Mouse (Mus musculus): Measurements from ENCODE around the gene Cep128. TPM values are rescaled to one million over a fixed set of nuclear protein-coding genes. Genes with fewer than 3 reads are reported as not detected.

The Cep128 gene
- polyA plus RNA-seq, 1 experiment = 5.4 TPM

- Histone ChIP-seq H3K27me3 (ENCODE audit: control insufficient read depth, insufficient read depth, insufficient read length) (no peaks in the 10 kb centered on the region), H3K79me2 (ENCODE audit: control insufficient read depth, insufficient read depth) (no peaks in the 10 kb centered on the region), H3K36me3 (ENCODE audit: control insufficient read depth, insufficient read depth) (peaks cover 6% of the 10 kb centered on the region), H3K4me3 (ENCODE audit: insufficient read depth, poor library complexity, severe bottlenecking) (no peak overlapping the region), H3K79me3 (ENCODE audit: low read depth) (no peaks in the 10 kb centered on the region), H3ac (ENCODE audit: control insufficient read depth, insufficient read length, low read depth) (no peak overlapping the region)
- TF ChIP-seq MYOD1 (IDR thresholded peaks at IDR 0.05; ENCODE audit: control insufficient read depth, insufficient read length, low read depth) (no peak), USF1 (IDR thresholded peaks at IDR 0.05; ENCODE audit: low read depth) (no peak), MYOG (IDR thresholded peaks at IDR 0.05; ENCODE audit: control insufficient read depth, extremely low read depth, insufficient read length) (no peak), FOSL1 (IDR thresholded peaks at IDR 0.05; ENCODE audit: insufficient read depth, low read length, poor library complexity, severe bottlenecking) (no peak), MAX (IDR thresholded peaks at IDR 0.05) (no peak), CTCF (IDR thresholded peaks at IDR 0.05; ENCODE audit: control insufficient read depth, insufficient read depth, insufficient read length) (no peak), CEBPB (IDR thresholded peaks at IDR 0.05; ENCODE audit: low read depth) (no peak)
These were observed 129.4 kb downstream of the Cep128 start for GRCm38 (mm10) chr12:91254831-91255230.

DNA sequence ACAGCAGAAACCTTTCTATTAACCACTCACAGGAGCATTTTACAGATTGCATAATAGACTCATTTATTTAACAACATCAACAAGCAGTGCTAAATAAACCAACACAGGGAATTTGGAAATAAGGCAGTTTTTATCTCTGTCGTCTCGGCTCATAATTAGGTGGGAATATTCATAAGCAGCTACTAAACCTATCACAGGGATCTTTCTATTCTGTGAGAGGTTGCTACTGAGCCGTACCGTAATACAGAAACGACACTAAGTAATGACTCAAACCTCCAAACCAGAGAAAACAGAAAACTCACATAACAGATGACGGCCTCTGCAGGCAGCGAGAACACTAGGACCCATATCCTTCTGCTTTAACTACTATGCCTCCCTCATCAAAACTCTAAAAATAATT lies 163.6 kb downstream of the Cep128 start:
- no peak overlapping the region for H3K4me3 ChIP-seq (ENCODE audit: insufficient read depth, poor library complexity, severe bottlenecking)
- H3ac ChIP-seq (ENCODE audit: control insufficient read depth, insufficient read length, low read depth) = no peak overlapping the region
- no peaks in the 10 kb centered on the region for H3K27me3 ChIP-seq (ENCODE audit: control insufficient read depth, insufficient read depth, insufficient read length)
- H3K79me3 ChIP-seq (ENCODE audit: low read depth) = no peaks in the 10 kb centered on the region
- no peaks in the 10 kb centered on the region for H3K79me2 ChIP-seq (ENCODE audit: control insufficient read depth, insufficient read depth)
- no peak for TF ChIP-seq FOSL1 (IDR thresholded peaks at IDR 0.05; ENCODE audit: insufficient read depth, low read length, poor library complexity, severe bottlenecking)
- TF ChIP-seq CTCF (IDR thresholded peaks at IDR 0.05; ENCODE audit: control insufficient read depth, insufficient read depth, insufficient read length) = no peak
- no peaks in the 10 kb centered on the region for H3K36me3 ChIP-seq (ENCODE audit: control insufficient read depth, insufficient read depth)

DNA sequence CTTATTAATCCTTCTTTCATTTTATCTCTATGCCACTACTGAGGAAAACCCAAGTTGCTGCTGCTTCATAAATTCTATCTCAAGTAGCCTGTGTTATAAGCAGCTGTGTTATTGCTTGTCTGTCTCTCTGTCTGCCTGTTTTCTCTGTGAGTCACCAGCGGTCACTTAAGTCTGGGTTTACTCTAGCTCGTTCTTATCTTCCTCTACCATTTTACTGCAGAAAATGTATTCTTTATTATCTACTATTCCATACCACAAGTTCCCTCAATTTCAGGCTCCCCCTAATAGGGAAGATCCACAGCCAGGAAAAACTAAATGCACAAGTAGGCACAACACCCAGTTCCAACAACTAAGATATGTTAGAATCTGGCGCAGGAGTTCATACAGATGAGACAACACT lies 178.7 kb downstream of the Cep128 start:
- Histone ChIP-seq H3ac (ENCODE audit: control insufficient read depth, insufficient read length, low read depth) (no peak overlapping the region), H3K79me3 (ENCODE audit: low read depth) (no peaks in the 10 kb centered on the region), H3K79me2 (ENCODE audit: control insufficient read depth, insufficient read depth) (no peaks in the 10 kb centered on the region), H3K27me3 (ENCODE audit: control insufficient read depth, insufficient read depth, insufficient read length) (no peaks in the 10 kb centered on the region), H3K4me3 (ENCODE audit: insufficient read depth, poor library complexity, severe bottlenecking) (no peak overlapping the region), H3K36me3 (ENCODE audit: control insufficient read depth, insufficient read depth) (no peaks in the 10 kb centered on the region)
- TF ChIP-seq CEBPB (IDR thresholded peaks at IDR 0.05; ENCODE audit: low read depth) = no peak

GRCm38 (mm10) chr12:91204330-91204729 lies 179.9 kb downstream of the Cep128 start:
- no peak for TF ChIP-seq MYOD1 (IDR thresholded peaks at IDR 0.05; ENCODE audit: control insufficient read depth, insufficient read length, low read depth)
- TF ChIP-seq CTCF (IDR thresholded peaks at IDR 0.05; ENCODE audit: control insufficient read depth, insufficient read depth, insufficient read length) = no peak
- no peak for TF ChIP-seq MAX (IDR thresholded peaks at IDR 0.05)
- TF ChIP-seq MYOG (IDR thresholded peaks at IDR 0.05; ENCODE audit: control insufficient read depth, extremely low read depth, insufficient read length) = no peak
- TF ChIP-seq USF1 (IDR thresholded peaks at IDR 0.05; ENCODE audit: low read depth) = no peak
- TF ChIP-seq CEBPB (IDR thresholded peaks at IDR 0.05; ENCODE audit: low read depth) = no peak
- TF ChIP-seq FOSL1 (IDR thresholded peaks at IDR 0.05; ENCODE audit: insufficient read depth, low read length, poor library complexity, severe bottlenecking) = no peak
- Histone ChIP-seq H3K79me3 (ENCODE audit: low read depth) (no peaks in the 10 kb centered on the region), H3K36me3 (ENCODE audit: control insufficient read depth, insufficient read depth) (no peaks in the 10 kb centered on the region), H3K27me3 (ENCODE audit: control insufficient read depth, insufficient read depth, insufficient read length) (no peaks in the 10 kb centered on the region), H3ac (ENCODE audit: control insufficient read depth, insufficient read length, low read depth) (no peak overlapping the region), H3K79me2 (ENCODE audit: control insufficient read depth, insufficient read depth) (no peaks in the 10 kb centered on the region), H3K4me3 (ENCODE audit: insufficient read depth, poor library complexity, severe bottlenecking) (no peak overlapping the region)

GRCm38 (mm10) chr12:91202496-91202895 lies 181.7 kb downstream of the Cep128 start:
- H3K79me3 ChIP-seq (ENCODE audit: low read depth) = no peaks in the 10 kb centered on the region
- H3K4me3 ChIP-seq (ENCODE audit: insufficient read depth, poor library complexity, severe bottlenecking) = no peak overlapping the region
- no peak for TF ChIP-seq CTCF (IDR thresholded peaks at IDR 0.05; ENCODE audit: control insufficient read depth, insufficient read depth, insufficient read length)
- no peak for TF ChIP-seq MAX (IDR thresholded peaks at IDR 0.05)
- no peak for TF ChIP-seq CEBPB (IDR thresholded peaks at IDR 0.05; ENCODE audit: low read depth)
- no peak for TF ChIP-seq MYOG (IDR thresholded peaks at IDR 0.05; ENCODE audit: control insufficient read depth, extremely low read depth, insufficient read length)
- TF ChIP-seq FOSL1 (IDR thresholded peaks at IDR 0.05; ENCODE audit: insufficient read depth, low read length, poor library complexity, severe bottlenecking) = no peak
- no peak for TF ChIP-seq MYOD1 (IDR thresholded peaks at IDR 0.05; ENCODE audit: control insufficient read depth, insufficient read length, low read depth)
- no peak for TF ChIP-seq USF1 (IDR thresholded peaks at IDR 0.05; ENCODE audit: low read depth)
- H3K36me3 ChIP-seq (ENCODE audit: control insufficient read depth, insufficient read depth) = no peaks in the 10 kb centered on the region
- no peaks in the 10 kb centered on the region for H3K27me3 ChIP-seq (ENCODE audit: control insufficient read depth, insufficient read depth, insufficient read length)
- H3K79me2 ChIP-seq (ENCODE audit: control insufficient read depth, insufficient read depth) = no peaks in the 10 kb centered on the region
- H3ac ChIP-seq (ENCODE audit: control insufficient read depth, insufficient read length, low read depth) = no peak overlapping the region

- no peaks in the 10 kb centered on the region for H3K79me2 ChIP-seq (ENCODE audit: control insufficient read depth, insufficient read depth)
- no peak overlapping the region for H3ac ChIP-seq (ENCODE audit: control insufficient read depth, insufficient read length, low read depth)
- no peaks in the 10 kb centered on the region for H3K27me3 ChIP-seq (ENCODE audit: control insufficient read depth, insufficient read depth, insufficient read length)
- TF ChIP-seq USF1 (IDR thresholded peaks at IDR 0.05; ENCODE audit: low read depth) (no peak), CEBPB (IDR thresholded peaks at IDR 0.05; ENCODE audit: low read depth) (no peak), MAX (IDR thresholded peaks at IDR 0.05) (no peak), CTCF (IDR thresholded peaks at IDR 0.05; ENCODE audit: control insufficient read depth, insufficient read depth, insufficient read length) (no peak), MYOD1 (IDR thresholded peaks at IDR 0.05; ENCODE audit: control insufficient read depth, insufficient read length, low read depth) (no peak), MYOG (IDR thresholded peaks at IDR 0.05; ENCODE audit: control insufficient read depth, extremely low read depth, insufficient read length) (no peak), FOSL1 (IDR thresholded peaks at IDR 0.05; ENCODE audit: insufficient read depth, low read length, poor library complexity, severe bottlenecking) (no peak)
- H3K4me3 ChIP-seq (ENCODE audit: insufficient read depth, poor library complexity, severe bottlenecking) = no peak overlapping the region
- no peaks in the 10 kb centered on the region for H3K79me3 ChIP-seq (ENCODE audit: low read depth)
- no peaks in the 10 kb centered on the region for H3K36me3 ChIP-seq (ENCODE audit: control insufficient read depth, insufficient read depth)
These were observed 195.1 kb downstream of the Cep128 start for GRCm38 (mm10) chr12:91189111-91189510.
